Mouse (Mus musculus) cerebellum, adult 11 months (tissue): ENCODE measurements around the gene Tmem121.

ENCODE experiments used
- DNase-seq: peaks from one replicate; pipeline ENCODE4 v3.0.0; 2022

The Tmem121 gene

GRCm38 (mm10) chr12:113149341-113149740 is 36.4 kb upstream of the Tmem121 start:
- DNase-seq, result no peak

GRCm38 (mm10) chr12:113149896-113150295 is 35.8 kb upstream of the Tmem121 start:
- DNase-seq, result no peak

- no peak for DNase-seq
These were observed 35.1 kb upstream of the Tmem121 start for GRCm38 (mm10) chr12:113150591-113150990.

GRCm38 (mm10) chr12:113151046-113151445 is 34.7 kb upstream of the Tmem121 start:
- DNase-seq, result no peak

GRCm38 (mm10) chr12:113151661-113152271 is 34.0 kb upstream of the Tmem121 start:
- no peak for DNase-seq

GRCm38 (mm10) chr12:113152272-113152661 is 33.5 kb upstream of the Tmem121 start:
- no peak for DNase-seq

GRCm38 (mm10) chr12:113152991-113153525 is 32.7 kb upstream of the Tmem121 start:
- DNase-seq, result no peak

GRCm38 (mm10) chr12:113153971-113154370 is 31.8 kb upstream of the Tmem121 start:
- no peak for DNase-seq

- no peak for DNase-seq
These were observed 31.0 kb upstream of the Tmem121 start for GRCm38 (mm10) chr12:113154747-113155075.

GRCm38 (mm10) chr12:113155076-113155771 is 30.5 kb upstream of the Tmem121 start:
- peak; percentile 53 for DNase-seq

- peak; percentile 99 for DNase-seq
These were observed 29.7 kb upstream of the Tmem121 start, which contains the start of gene Tedc1 for GRCm38 (mm10) chr12:113155887-113156539. Gene Tedc1 (plus strand): TSS chr12:113156421.

- DNase-seq, result no peak
These were observed 29.2 kb upstream of the Tmem121 start for GRCm38 (mm10) chr12:113156540-113156929.

- DNase-seq, result peak; percentile 45
These were observed 28.7 kb upstream of the Tmem121 start for GRCm38 (mm10) chr12:113157002-113157401.

- DNase-seq, result no peak
These were observed 28.2 kb upstream of the Tmem121 start for GRCm38 (mm10) chr12:113157521-113157920.

GRCm38 (mm10) chr12:113157971-113158370 is 27.8 kb upstream of the Tmem121 start:
- no peak for DNase-seq

- DNase-seq, result no peak
These were observed 22.1 kb upstream of the Tmem121 start for GRCm38 (mm10) chr12:113163561-113164006.

GRCm38 (mm10) chr12:113168031-113168536 is 17.6 kb upstream of the Tmem121 start:
- no peak for DNase-seq

GRCm38 (mm10) chr12:113176960-113177725 is 8.6 kb upstream of the Tmem121 start:
- no peak for DNase-seq

- no peak for DNase-seq
These were observed 4.7 kb upstream of the Tmem121 start for GRCm38 (mm10) chr12:113181020-113181419.

GRCm38 (mm10) chr12:113184945-113185344 is 785 bp upstream of the Tmem121 start:
- DNase-seq, result no peak

GRCm38 (mm10) chr12:113186326-113187010 is 738 bp downstream of the Tmem121 start:
- DNase-seq, result peak; percentile 35

GRCm38 (mm10) chr12:113187011-113187375 is 1.3 kb downstream of the Tmem121 start:
- DNase-seq, result peak; percentile 21
